In genomic region chr8:80824426-80824825, GRCm38 (mm10) we compare ENCODE assay signal across 33 mouse cellular contexts. TPM values are rescaled to one million over a fixed set of nuclear protein-coding genes. Genes with fewer than 3 reads are reported as not detected.
A peak's percentile ranks its signal among the peaks of the same experiment; 100 is the strongest.
DNase-seq lines count a peak whose midpoint lies in the region; ATAC-seq and TF ChIP-seq lines count a peak whose summit lies in the region.
"Had no signal": no experiment of that assay in that cellular context is flagged by ENCODE, and none has a peak within 500 bp of the region (broad histone marks: within the 10 kb centered on the region; RNA-seq: fewer than 3 reads in every experiment).

No protein-coding gene starts in this region.

- 0 out of 2 replicates have a peak, but pooled peaks have one; percentile 26 for ATAC-seq in forebrain, embryonic 16.5 days
- no peak for ATAC-seq in forebrain, embryonic 11.5 days (replicated peaks; ENCODE audit: low FRiP score)
- ATAC-seq in hindbrain, postnatal 0 days = no peak
- ATAC-seq in hindbrain, embryonic 16.5 days = no peak
- ATAC-seq: inflammation-experienced regulatory T-cells, adult 6 months; lung, postnatal 0 days had no signal

- TF ChIP-seq CTCF in hindbrain, postnatal 0 days (IDR thresholded peaks at IDR 0.05; ENCODE audit: low read depth) = no peak
- TF ChIP-seq CTCF in left cerebral cortex, adult 2 months (IDR thresholded peaks at IDR 0.05) = no peak
- TF ChIP-seq CTCF in brain, embryonic 14.5 days (IDR thresholded peaks at IDR 0.05; ENCODE audit: borderline replicate concordance, extremely low read depth, insufficient read depth, insufficient read length) = no peak

- no peak for DNase-seq in forebrain, embryonic 11.5 days (ENCODE audit: low spot score)
- no peak for DNase-seq in hindbrain, postnatal 0 days (ENCODE audit: low spot score)
- no peak for DNase-seq in left cerebral cortex, adult 2 months (ENCODE audit: extremely low spot score in 1 of 2, low spot score in 2 of 2)
- no peak for DNase-seq in left cerebral cortex, postnatal 4 days
- DNase-seq in brain, embryonic 14.5 days (ENCODE audit: low read depth) = peak; percentile 34
- DNase-seq in retina, postnatal 1 day = no peak
- DNase-seq: adrenal gland, postnatal 10 days; cerebellum, adult 11 months; cerebellum, adult 9-10 months; cerebellum, postnatal 36 days; embryo, embryonic 11 days; gastrocnemius, postnatal 14 days; heart, postnatal 36 days; kidney, adult 18-20 months; kidney, postnatal 14 days; liver, embryonic 13.5 days; lung, adult 18-20 months; lung, postnatal 4 days; right cerebral cortex, adult 18-20 months; spleen, adult 18-20 months; thymus, postnatal 14 days had no signal

- H3K9ac ChIP-seq in forebrain, embryonic 16.5 days (replicated peaks; ENCODE audit: low read depth, low read length) = no peak overlapping the region
- no peak overlapping the region for H3K9ac ChIP-seq in forebrain, embryonic 11.5 days (ENCODE audit: low read length)
- H3K9ac ChIP-seq in hindbrain, postnatal 0 days (replicated peaks; ENCODE audit: low read length) = no peak overlapping the region
- no peak overlapping the region for H3K9ac ChIP-seq in hindbrain, embryonic 16.5 days (ENCODE audit: low read depth, low read length)
- H3K9ac ChIP-seq: embryonic facial prominence, embryonic 12.5 days; hindbrain, embryonic 13.5 days; limb, embryonic 15.5 days; liver, embryonic 13.5 days had no signal

- peaks cover 11% of the 10 kb centered on the region for H3K4me1 ChIP-seq in forebrain, embryonic 16.5 days (replicated peaks; ENCODE audit: control insufficient read depth, insufficient read depth, low read length)
- 0 out of 2 replicates have a peak, but pooled peaks cover 4% of the 10 kb centered on the region for H3K4me1 ChIP-seq in forebrain, embryonic 11.5 days (replicated peaks; ENCODE audit: control insufficient read depth, insufficient read depth, low read length)
- peaks cover 6% of the 10 kb centered on the region for H3K4me1 ChIP-seq in hindbrain, postnatal 0 days (ENCODE audit: insufficient read depth, low read length)
- H3K4me1 ChIP-seq in hindbrain, embryonic 16.5 days (ENCODE audit: control insufficient read depth, insufficient read depth, low read depth, low read length) = peaks cover 6% of the 10 kb centered on the region; the same call in 1 of the 2 replicates

- no peak overlapping the region for H3K4me2 ChIP-seq in forebrain, embryonic 16.5 days (ENCODE audit: low read length)
- H3K4me2 ChIP-seq in forebrain, embryonic 11.5 days (ENCODE audit: low read depth, low read length, severe bottlenecking) = no peak overlapping the region
- no peak overlapping the region for H3K4me2 ChIP-seq in hindbrain, postnatal 0 days (ENCODE audit: low read depth, low read length)
- no peak overlapping the region for H3K4me2 ChIP-seq in hindbrain, embryonic 16.5 days (ENCODE audit: low read length)
- H3K4me2 ChIP-seq: embryonic facial prominence, embryonic 12.5 days; heart, embryonic 11.5 days; hindbrain, embryonic 13.5 days; limb, embryonic 15.5 days; liver, embryonic 13.5 days had no signal

- whole genome bisulfite sequencing in forebrain, embryonic 16.5 days = 32% methylated on average over 5 of the region's 5 CpGs
- WGBS in forebrain, embryonic 11.5 days = 54% methylated on average over 5 of the region's 5 CpGs
- 32% methylated on average over 5 of the region's 5 CpGs for WGBS in hindbrain, postnatal 0 days
- 43% methylated on average over 5 of the region's 5 CpGs for WGBS in hindbrain, embryonic 16.5 days

- TF ChIP-seq POLR2A in brain, embryonic 14.5 days (IDR thresholded peaks at IDR 0.05; ENCODE audit: borderline replicate concordance, extremely low read depth, insufficient read depth, insufficient read length, poor library complexity, severe bottlenecking) = no peak

- no peaks in the 10 kb centered on the region for H3K36me3 ChIP-seq in forebrain, embryonic 16.5 days (ENCODE audit: control insufficient read depth, insufficient read depth)
- H3K36me3 ChIP-seq in forebrain, embryonic 11.5 days (ENCODE audit: control insufficient read depth, insufficient read depth, low read length) = no peaks in the 10 kb centered on the region
- no peaks in the 10 kb centered on the region for H3K36me3 ChIP-seq in hindbrain, postnatal 0 days (ENCODE audit: insufficient read depth, low read length)
- H3K36me3 ChIP-seq in hindbrain, embryonic 16.5 days (ENCODE audit: control insufficient read depth, insufficient read depth, low read length) = no peaks in the 10 kb centered on the region
- H3K36me3 ChIP-seq: embryonic facial prominence, embryonic 12.5 days; G1E; hindbrain, embryonic 13.5 days; limb, embryonic 10.5 days; limb, embryonic 15.5 days had no signal

- H3K4me3 ChIP-seq in forebrain, embryonic 16.5 days (replicated peaks; ENCODE audit: low read length) = no peak overlapping the region
- no peak overlapping the region for H3K4me3 ChIP-seq in forebrain, embryonic 11.5 days (ENCODE audit: low read depth, low read length)
- H3K4me3 ChIP-seq in hindbrain, postnatal 0 days (ENCODE audit: low read length) = no peak overlapping the region
- H3K4me3 ChIP-seq in hindbrain, embryonic 16.5 days (ENCODE audit: low read length) = no peak overlapping the region
- H3K4me3 ChIP-seq in left cerebral cortex, adult 2 months = no peak overlapping the region
- H3K4me3 ChIP-seq: embryonic facial prominence, embryonic 12.5 days; hindbrain, embryonic 13.5 days; limb, embryonic 10.5 days; limb, embryonic 15.5 days; liver, embryonic 13.5 days; megakaryocyte, embryonic 14.5 days had no signal

- intact Hi-C loops in left cerebral cortex, adult 2 months (cut with DNase I) = no loop called here
- intact Hi-C loops in left cerebral cortex, postnatal 4 days (cut with DNase I) = no loop called here

- H3K27ac ChIP-seq in forebrain, embryonic 16.5 days (ENCODE audit: low read length) = no peak overlapping the region
- no peak overlapping the region for H3K27ac ChIP-seq in forebrain, embryonic 11.5 days (ENCODE audit: low read depth, low read length)
- 0 out of 2 replicates have a peak overlapping the region, but pooled peaks have one; percentile 20 for H3K27ac ChIP-seq in hindbrain, postnatal 0 days
- no peak overlapping the region for H3K27ac ChIP-seq in hindbrain, embryonic 16.5 days (ENCODE audit: low read depth, low read length)
- H3K27ac ChIP-seq in left cerebral cortex, adult 2 months = peak overlapping the region; percentile 12; the same call in 1 of the 2 replicates
- H3K27ac ChIP-seq: embryonic facial prominence, embryonic 12.5 days; hindbrain, embryonic 13.5 days; limb, embryonic 10.5 days; limb, embryonic 15.5 days; liver, embryonic 13.5 days had no signal

- no peaks in the 10 kb centered on the region for H3K9me3 ChIP-seq in forebrain, embryonic 16.5 days (ENCODE audit: control insufficient read depth, low read length)
- H3K9me3 ChIP-seq in forebrain, embryonic 11.5 days (ENCODE audit: control insufficient read depth, low read length) = no peaks in the 10 kb centered on the region
- H3K9me3 ChIP-seq in hindbrain, postnatal 0 days (ENCODE audit: low read length) = no peaks in the 10 kb centered on the region
- H3K9me3 ChIP-seq in hindbrain, embryonic 16.5 days (ENCODE audit: control insufficient read depth, low read length) = no peaks in the 10 kb centered on the region
- H3K9me3 ChIP-seq: embryonic facial prominence, embryonic 12.5 days; G1E; hindbrain, embryonic 13.5 days; limb, embryonic 10.5 days; limb, embryonic 15.5 days; liver, embryonic 13.5 days; megakaryocyte, embryonic 14.5 days had no signal

- no peaks in the 10 kb centered on the region for H3K27me3 ChIP-seq in forebrain, embryonic 16.5 days (replicated peaks; ENCODE audit: control insufficient read depth, insufficient read depth, low read length)
- H3K27me3 ChIP-seq in forebrain, embryonic 11.5 days (ENCODE audit: control insufficient read depth, insufficient read depth, low read length) = no peaks in the 10 kb centered on the region
- H3K27me3 ChIP-seq in hindbrain, postnatal 0 days (ENCODE audit: insufficient read depth, low read length) = no peaks in the 10 kb centered on the region
- H3K27me3 ChIP-seq in hindbrain, embryonic 16.5 days (replicated peaks; ENCODE audit: control insufficient read depth, insufficient read depth, low read length) = no peaks in the 10 kb centered on the region
- H3K27me3 ChIP-seq: embryonic facial prominence, embryonic 12.5 days; hindbrain, embryonic 13.5 days; limb, embryonic 15.5 days; liver, embryonic 13.5 days had no signal

RNA-seq across cellular contexts. Expression of gene Gab1, which starts 55.9 kb away (rescaled TPM):
- polyA plus RNA-seq in forebrain, embryonic 16.5 days (2015; fragmentation: Nextera tagmentation; extraction: Ambion mirVana) = 10.6 and 11.8 TPM in 2 replicates
- 19.1 TPM in 2 replicates for polyA plus RNA-seq in forebrain, embryonic 11.5 days (2014; fragmentation: Nextera tagmentation; extraction: Ambion mirVana)
- 32.1 and 32.7 TPM in 2 replicates for total RNA-seq in hindbrain, postnatal 0 days (2014; rRNA removed)
- 14.0 TPM in 2 replicates for polyA plus RNA-seq in hindbrain, postnatal 0 days (2015; fragmentation: Nextera tagmentation; extraction: Ambion mirVana)
- 9.3 and 13.1 TPM in 2 replicates for polyA plus RNA-seq in hindbrain, embryonic 16.5 days (2015; fragmentation: Nextera tagmentation; extraction: Ambion mirVana)
- total RNA-seq in left cerebral cortex, adult 2 months (2021) = 10 to 100 TPM; 11.4 to 13.0 TPM
- total RNA-seq in left cerebral cortex, postnatal 4 days (2021) = 10 to 100 TPM; 15.0 to 16.1 TPM
- 23.7 and 26.5 TPM in 2 replicates for polyA plus RNA-seq in brain, embryonic 14.5 days (2012; rRNA removed)
- total RNA-seq: monocyte, adult 5-6 weeks had no signal
- polyA plus RNA-seq: inflammation-experienced regulatory T-cells, adult 6 months had no signal

Comparison
In these comparisons a context has a peak if more than half of its experiments do, and no peak if none do; other contexts are left out.
1. H3K27ac ChIP-seq: peak in hindbrain, postnatal 0 days (single experiment) and left cerebral cortex, adult 2 months (single experiment); none in forebrain, embryonic 16.5 days (single experiment), forebrain, embryonic 11.5 days (single experiment) and hindbrain, embryonic 16.5 days (single experiment).